Mouse (Mus musculus) urinary bladder, postnatal 10 days (tissue): ENCODE measurements around the gene Mrps26.
"Not testable (repeated sequence)": the region's sequence is repeated elsewhere in the genome, so short reads cannot be mapped to it uniquely, and the experiment has no call there.

Experiments
- DNase-seq: peaks from one replicate; pipeline ENCODE4 v3.0.0; 2022; ENCODE audit warnings: low spot score

The Mrps26 gene

GRCm38 (mm10) chr2:130563212-130564055, at the start of gene Mrps26:
Gene Mrps26 (plus strand): TSS chr2:130563742.
- DNase-seq = peak; percentile 54

GRCm38 (mm10) chr2:130513907-130514306, 49.6 kb upstream of the Mrps26 start:
- no peak for DNase-seq

- DNase-seq = no peak
Measured at GRCm38 (mm10) chr2:130515791-130516190, 47.8 kb upstream of the Mrps26 start.

DNA sequence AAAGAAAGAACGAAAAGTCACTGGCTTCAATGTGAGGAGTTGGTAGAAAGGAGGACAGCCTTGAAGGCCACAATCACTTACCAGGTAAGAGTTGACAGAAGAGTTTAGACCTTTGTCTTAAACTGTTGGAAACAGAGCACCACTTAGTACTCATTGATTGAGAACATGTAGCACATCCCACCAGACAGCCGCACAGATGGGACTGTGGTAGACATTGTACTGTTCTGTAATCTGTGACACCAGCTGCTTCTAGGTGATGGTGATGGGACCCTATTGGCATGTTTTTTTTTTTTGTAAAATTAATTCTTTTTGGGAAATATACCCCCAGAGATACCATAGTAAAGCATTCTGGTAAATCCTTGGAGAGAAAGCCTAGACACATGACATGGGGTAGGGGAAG, 41.6 kb upstream of the Mrps26 start:
- no peak for DNase-seq

DNA sequence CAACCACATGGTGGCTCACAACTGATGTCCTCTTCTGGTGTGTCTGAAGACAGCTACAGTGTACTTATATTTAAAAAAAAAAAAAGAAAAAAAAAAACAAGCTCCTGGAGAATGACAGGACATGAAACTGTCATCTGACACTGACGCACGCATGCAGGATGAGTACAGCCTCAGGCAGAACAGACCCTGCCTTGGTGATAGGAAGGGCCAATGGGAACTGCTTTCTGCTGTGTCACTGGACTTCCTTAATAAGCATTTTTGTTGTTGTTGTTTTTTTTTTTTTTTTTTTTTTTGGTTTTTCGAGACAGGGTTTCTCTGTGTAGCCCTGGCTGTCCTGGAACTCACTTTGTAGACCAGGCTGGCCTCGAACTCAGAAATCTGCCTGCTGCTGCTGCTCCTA, 38.1 kb upstream of the Mrps26 start:
- DNase-seq = not testable (repeated sequence)

DNA sequence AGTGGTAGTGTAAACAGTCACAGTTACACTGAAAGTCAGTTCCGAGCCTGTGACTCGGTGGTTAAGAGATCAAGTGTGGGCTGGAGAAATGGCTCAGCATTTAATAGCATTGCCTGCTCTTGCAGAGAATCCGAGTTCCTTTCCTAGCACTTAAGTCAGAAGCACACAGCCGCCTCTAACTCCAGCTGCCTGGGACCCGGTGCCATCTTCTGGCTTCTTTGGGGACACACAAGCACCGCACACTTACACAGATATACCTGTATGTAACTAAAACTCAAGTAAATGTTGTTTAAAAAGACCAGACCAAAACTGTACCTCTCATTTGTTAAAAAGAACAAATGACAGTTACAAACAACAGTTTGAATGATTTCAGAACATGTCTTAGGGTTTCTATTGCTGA, 35.1 kb upstream of the Mrps26 start:
- DNase-seq = no peak

DNA sequence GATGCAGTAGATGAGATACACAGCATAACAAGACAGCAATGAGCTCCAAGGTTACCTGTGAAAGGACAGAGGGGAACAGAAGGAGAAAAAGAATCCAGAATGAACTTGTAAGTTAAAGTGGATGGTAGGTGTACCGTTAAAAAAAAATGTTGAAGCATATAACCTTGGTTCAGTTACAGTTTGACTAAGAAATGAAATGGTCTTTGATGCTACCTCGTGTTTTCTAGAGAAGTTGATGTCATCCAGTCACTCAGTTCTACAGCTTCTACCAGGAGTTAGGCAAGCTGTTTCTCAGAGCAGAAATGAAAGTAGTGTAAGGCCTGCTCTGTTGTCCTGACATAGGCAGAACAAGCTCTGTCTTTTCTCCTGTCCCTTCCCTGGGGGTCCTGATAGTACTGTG, 34.3 kb upstream of the Mrps26 start:
- no peak for DNase-seq

DNA sequence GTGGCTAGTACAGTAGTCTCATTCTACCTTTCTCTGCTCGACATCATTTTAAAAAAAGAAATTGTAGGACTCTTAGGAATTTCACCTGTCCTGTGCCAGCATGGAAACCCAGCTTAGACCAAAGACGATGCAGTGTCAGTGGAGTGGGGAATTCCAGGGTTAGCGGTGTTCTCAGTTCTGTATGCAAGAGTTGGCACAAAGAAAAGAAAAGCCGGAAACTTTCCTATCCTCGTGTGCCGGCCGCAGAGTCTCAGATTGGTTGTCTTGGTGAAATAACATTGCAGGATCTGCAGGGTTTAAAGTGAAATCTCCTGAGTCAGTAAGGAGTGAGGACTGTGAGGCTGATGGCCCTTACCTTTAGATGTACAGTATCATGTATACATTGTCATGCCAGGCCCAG, 33.6 kb upstream of the Mrps26 start:
- DNase-seq = no peak

DNA sequence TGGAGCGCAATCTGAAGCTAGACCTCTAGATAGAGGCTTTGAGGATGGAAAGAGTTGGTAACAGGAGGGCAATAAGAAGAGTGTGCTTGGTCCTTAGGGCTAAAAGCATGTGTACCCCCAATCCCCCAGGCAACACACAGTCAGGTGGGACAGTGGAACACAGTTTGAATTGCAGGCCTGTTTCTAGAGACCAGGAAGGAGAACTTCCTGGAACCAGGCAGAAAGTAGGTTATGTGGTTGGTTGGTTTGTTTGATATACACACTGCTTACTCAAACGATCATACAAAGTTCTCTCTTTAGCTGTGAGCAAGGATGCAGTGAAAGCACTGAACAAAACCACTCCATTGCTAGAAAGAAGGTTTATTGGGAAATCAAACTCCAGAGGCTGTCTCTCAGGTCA, 31.3 kb upstream of the Mrps26 start:
- DNase-seq = no peak

- no peak for DNase-seq
Measured at GRCm38 (mm10) chr2:130535017-130535416, 28.5 kb upstream of the Mrps26 start.

GRCm38 (mm10) chr2:130536890-130537289, 26.7 kb upstream of the Mrps26 start:
- no peak for DNase-seq

GRCm38 (mm10) chr2:130538876-130539546, 24.5 kb upstream of the Mrps26 start:
- no peak for DNase-seq

DNA sequence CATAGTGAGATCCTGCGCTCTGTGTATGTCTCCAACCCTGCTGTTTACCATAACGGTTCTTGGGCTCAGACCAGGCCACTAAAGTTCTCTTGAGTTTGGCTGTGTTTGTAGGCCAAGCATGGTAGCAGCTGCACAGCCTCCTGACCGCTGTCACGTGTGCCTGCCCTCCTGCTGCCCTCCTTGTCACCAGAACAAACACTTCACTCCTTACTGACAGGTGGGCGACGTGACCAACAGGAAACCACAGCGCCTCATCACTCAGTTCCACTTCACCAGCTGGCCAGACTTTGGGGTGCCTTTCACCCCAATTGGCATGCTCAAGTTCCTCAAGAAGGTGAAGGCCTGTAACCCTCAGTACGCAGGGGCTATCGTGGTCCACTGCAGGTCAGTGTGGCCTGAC, 23.3 kb upstream of the Mrps26 start:
- DNase-seq = no peak

DNA sequence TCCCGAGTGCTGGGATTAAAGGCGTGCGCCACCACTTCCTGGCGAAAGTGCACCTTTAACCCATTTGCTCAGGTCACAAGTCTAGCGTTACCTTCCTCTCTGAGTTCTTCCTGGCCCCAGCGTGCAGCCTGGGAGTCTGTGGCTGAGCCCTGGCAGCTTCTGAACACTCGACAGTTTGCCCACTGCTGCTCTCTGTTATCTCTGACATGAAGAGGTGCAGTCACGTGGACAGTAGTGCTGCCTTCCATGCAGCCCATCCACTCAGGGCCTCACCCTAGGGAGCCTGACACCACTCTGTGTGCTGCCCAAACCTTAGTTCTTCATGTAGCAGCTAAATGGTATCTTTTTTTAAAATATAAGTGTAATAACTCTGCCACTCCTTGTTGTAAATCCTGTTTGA, 16.6 kb upstream of the Mrps26 start:
- DNase-seq = no peak

DNA sequence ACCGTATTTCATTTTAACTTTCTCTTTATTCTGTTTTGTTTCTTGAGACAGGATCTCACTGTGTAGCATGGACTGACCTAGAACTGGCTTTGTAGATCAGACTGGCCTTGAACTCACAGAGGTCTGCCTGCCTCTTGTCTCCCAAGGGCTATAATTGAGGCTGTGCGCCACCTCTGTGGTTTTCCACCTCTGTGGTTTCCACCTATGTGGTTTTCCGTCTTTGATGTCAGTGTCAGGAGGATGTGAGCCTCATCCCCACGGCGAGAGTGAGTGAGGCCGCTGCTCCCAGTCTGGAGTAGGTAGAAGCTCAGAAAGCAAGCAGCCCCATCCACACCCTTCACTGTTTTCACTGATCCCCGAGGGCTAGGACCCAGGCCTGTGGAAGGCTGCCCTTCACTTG, 8.7 kb upstream of the Mrps26 start:
- DNase-seq = no peak

DNA sequence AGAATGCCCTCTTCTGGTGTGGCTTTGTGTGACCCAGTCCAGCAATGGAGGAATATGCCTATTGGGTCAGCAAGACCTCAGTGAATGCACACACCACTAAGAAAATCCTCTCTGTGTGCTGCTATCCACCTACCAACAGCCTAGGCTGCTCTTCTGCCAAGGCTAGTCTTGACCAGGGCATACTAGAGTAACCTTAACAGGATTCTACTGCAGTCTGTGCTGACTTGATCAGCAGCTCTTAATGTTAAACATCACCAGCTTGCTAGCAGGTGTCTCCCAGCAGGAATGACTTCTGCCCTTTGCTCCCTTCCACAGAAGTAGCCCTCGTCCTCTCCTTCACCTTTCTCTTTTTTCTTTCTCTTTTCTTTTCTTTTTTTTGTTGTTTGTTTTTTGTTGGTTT, 7.2 kb upstream of the Mrps26 start:
- no peak for DNase-seq

DNA sequence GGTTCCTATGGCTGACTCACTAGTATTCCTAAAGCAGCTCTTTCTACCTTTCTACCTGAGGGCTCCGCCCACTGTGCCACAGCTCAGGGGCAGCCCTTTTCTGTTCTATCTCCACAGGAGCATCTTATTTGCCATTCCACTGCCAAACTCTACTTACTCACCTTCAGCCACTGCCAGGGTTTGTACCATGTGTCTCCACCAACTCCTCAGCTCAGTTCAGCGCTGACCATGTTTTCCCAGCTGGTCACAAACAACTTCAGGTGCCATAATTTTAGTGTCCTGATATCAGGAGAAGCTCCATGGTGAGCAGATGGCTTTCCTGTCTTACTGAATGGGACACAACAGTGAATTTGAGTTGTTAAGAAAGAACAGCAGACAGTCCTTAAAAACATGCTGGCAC, 6.1 kb upstream of the Mrps26 start:
- DNase-seq = no peak

- no peak for DNase-seq
Measured at GRCm38 (mm10) chr2:130558015-130558414, 5.5 kb upstream of the Mrps26 start.

DNA sequence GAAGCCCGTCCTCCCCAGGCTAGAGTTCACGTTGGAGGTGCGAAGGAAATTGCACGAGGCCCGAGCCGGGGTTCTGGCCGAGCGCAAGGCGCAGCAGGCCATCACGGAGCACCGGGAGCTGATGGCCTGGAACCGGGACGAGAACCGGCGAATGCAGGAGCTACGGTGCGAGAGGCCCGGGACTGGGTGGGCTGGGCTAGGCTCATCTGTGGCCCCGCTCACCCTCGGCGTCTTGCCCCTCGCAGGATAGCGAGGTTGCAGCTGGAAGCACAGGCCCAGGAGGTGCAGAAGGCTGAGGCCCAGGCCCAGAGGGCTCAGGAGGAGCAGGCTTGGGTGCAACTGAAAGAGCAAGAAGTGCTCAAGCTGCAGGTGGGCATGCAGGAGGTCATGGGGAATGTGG, 521 bp downstream of the Mrps26 start:
- DNase-seq = no peak

GRCm38 (mm10) chr2:130564983-130565382, 1.4 kb downstream of the Mrps26 start:
- DNase-seq = no peak

- no peak for DNase-seq
Measured at GRCm38 (mm10) chr2:130568921-130569320, 5.4 kb downstream of the Mrps26 start.

- DNase-seq = no peak
Measured at GRCm38 (mm10) chr2:130569926-130570325, 6.4 kb downstream of the Mrps26 start.

GRCm38 (mm10) chr2:130574960-130575359, 11.4 kb downstream of the Mrps26 start:
- no peak for DNase-seq

DNA sequence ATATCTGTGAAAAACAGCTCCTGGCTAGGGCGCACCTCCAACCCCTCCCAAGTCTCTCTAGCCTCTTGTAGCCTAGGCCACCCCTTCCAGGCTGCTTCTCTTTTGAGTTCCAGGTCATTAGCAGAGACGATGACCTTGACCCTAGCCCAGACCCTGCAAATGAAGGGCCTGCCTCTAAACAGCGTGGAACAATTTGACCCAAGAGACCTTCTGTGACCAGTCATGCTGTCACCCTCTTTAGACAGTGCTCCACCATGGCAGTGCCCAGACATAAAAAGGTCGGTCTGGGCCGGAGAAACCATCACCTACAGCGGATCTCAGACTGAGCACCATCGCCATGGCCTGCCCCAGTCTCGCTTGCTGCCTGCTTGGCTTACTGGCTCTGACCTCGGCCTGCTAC, 12.3 kb downstream of the Mrps26 start, which contains the start of gene Oxt:
Oxt (plus strand) TSS at position 301 of the 400 bp plus-strand sequence.
- DNase-seq = no peak
